Mouse (Mus musculus): Measurements from ENCODE around the gene S100a2.

The S100a2 gene

DNA sequence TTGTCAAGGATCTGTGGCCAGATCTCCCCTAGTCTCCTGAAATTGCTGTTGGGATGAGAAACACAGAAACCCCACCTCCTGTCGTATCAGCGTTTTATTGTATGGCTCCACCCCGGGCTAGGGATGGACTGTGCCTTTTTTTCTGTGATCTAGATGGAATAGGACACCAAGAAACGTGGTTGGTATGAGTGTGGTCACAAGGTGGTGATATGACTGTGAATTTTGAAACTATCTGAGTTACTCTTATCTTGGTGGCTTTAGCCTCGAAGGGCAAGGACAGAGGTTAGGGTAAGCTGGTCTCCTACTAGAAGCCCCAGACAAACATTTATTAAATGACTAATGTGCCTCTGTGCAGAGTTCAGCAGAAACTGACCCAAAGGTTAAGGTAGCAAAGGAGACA lies 5.5 kb downstream of the S100a2 start:
- DNase-seq (ENCODE audit: extremely low read depth, insufficient read length, low spot score), result no peak

DNA sequence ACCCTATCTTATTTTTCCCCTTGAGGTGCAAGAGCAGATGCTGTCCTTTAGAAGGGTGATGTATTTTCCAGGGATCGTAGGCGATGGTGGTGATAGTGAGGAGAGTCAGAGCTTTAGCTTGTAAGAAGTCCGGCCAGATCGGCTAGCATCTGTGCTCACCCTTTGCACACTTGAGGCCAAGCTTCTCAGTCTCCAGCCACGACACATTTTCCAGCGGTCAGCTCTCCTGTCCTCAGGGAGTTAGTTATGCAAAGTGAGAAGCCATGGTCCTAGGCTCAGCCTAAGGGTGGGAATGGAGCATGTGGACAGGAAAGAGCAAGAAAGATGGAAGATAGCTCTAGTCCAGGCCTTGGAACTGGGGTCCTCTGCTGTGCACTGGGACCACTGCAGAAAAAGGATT lies 6.8 kb downstream of the S100a2 start:
- no peak for DNase-seq (ENCODE audit: extremely low read depth, insufficient read length, low spot score)

DNA sequence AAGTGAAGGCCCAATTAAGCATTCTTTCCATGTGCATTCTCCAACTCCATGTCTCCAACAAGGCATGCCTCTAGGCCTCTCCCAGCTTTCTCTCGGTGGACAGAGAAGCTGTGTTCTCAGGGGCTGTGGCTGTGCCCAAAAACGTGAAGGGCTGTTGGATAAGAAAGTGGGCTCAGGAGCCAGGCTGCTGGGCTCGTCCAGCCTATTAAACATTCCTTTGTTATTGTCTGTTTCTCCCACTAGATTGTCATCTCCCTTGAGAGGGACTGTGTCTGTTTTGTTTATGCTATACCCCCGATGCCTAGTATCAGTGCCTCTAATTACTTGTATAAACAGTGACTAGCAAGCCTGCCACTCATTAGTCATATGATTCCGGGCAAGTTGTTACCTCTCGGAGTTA lies 7.7 kb downstream of the S100a2 start:
- DNase-seq (ENCODE audit: extremely low read depth, insufficient read length, low spot score), result no peak

DNA sequence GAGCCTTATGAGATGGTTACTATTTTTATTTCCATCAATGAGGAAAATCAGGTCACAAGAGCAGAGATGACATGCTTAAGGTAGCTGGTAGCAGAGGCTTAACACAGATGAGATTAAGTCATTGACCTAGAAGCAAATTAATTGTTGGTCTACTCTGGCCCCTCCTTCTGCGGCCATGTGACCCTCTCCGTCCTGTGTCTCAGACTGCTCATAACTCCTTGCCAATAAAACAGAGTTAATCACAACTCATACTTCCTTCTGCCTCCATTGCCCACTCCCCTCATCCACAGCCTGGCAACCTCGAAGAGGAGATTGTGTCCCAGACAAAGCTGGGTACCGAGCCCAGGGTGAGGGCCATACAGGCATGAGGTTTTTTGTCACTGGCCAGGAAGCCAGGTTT lies 8.2 kb downstream of the S100a2 start:
- DNase-seq (ENCODE audit: extremely low read depth, insufficient read length, low spot score), result no peak

DNA sequence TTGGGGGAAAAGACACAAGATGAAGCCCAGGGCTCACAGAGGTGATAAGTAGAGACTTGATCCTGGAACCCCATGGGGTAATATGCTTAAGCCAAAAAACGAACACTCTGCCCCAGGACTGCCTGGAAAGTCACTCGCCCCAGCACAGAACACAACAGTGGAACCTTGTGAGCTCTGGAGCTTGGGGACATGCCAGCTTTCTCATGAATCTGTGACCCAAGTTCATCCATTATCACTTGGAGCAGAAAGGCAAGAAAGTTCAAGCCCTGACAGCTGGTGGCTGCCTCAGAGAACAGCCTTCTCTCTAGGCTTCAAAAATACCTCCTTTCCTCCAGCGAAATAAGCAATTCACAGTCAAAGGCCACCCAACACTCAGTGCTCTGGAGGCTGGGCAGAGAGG lies 9.4 kb downstream of the S100a2 start:
- no peak for DNase-seq (ENCODE audit: extremely low read depth, insufficient read length, low spot score)

DNA sequence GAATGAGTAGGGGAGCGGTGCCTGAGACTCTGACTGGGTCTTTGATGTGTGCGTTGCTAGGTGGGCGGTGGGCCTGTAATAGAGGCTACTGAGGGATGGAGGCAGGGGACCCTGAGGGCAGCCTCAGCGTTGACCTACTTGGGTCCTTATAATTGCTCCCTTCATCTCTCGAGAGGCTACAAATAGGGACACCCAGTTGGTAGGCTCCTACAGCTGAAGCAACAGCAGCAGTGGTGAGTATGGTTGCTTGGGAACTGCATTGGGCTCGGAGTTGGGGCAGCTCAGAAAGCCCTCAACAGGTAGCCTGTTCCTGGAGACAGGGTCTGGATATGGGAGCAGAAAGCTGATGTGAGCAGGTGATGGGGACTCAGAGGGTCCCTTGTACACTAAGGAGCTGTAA lies 10.0 kb downstream of the S100a2 start:
- DNase-seq (ENCODE audit: extremely low read depth, insufficient read length, low spot score), result no peak

DNA sequence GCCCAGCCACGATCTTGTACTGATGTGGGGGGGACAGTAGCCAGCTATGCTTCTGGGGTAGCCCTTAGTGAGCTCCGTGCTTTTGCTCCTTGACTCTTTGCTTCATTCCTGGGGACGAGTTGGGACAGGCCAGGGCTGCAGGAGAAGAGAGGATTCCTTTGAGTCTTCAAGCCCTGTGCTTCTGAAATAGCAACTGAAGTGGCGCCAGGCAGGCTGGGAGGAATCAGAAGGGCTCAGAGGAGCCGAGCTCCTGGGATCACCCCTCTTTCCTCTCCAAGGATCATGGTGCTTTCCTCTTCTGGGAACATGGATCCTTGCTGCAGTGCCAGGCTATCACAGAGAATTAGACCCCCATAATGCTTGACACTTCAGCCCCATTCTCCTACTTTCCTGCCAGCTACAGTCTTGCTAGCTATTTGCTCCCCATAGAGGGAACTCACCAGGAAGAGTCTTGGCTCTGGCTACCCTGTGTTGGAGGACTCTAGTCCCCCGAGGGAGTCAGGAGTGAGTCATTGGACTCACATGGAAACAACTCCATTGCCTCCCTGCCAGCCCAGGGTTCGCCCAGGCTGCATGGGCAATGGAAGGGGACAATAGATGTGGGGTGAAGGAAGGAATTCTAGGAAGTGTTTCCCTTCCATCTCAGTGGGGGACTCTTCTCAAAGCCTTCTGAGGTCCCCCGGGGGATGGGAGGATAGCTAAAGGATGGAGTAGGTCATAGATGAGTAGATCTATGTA lies 10.6 kb downstream of the S100a2 start:
- DNase-seq (ENCODE audit: extremely low read depth, insufficient read length, low spot score), result peak; percentile 71

DNA sequence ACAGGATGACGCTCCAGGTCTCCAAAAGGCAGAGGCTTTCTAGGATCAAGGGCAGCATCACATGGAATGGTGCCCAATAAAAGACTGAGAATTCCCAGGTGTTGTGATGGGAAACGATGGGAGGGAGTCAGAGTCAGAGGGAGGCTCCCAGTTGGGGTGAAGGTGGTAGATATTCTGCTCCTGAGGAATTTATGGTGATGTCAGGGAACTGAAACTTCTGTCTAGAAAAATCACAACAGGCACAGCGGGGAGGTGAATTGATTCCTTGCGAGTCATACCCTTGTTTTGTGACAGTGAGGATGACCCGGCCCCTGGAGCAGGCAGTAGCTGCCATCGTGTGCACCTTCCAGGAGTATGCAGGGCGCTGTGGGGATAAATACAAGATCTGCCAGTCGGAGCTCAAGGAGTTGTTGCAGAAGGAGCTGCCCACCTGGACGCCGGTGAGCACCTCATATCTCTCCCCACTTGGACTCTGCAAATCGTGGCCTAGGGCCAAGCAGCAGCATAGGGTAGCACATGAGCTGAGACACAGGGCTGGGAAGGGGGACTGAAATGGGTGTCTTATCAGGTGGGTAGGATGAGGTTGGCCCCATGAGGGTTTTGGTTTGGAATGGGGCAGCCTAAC lies 11.6 kb downstream of the S100a2 start, which contains the start of gene Gm42674:
Gene Gm42674 (plus strand): TSS at position 419 of the 625 bp plus-strand sequence.
- peak; percentile 30 for DNase-seq (ENCODE audit: extremely low read depth, insufficient read length, low spot score)

DNA sequence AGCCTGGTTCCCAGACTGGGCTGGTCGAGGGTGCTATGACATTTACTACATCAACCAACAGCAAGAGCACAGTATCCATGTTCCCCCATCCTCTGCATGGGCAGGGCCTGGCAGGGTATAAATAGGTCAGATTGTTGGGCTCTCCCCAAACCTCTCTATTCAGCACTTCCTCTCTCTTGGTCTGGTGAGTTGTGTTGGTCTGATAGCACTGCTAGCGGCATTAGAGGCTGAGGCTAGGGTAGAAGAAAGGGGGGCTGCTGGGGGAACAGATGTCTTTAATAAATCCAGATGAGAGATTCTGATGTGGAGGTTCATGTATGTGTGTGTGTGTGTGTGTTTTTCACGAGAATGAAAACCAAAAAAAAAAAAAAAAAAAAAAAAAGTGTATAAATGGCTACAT lies 13.6 kb downstream of the S100a2 start, which contains the start of gene S100a4:
Gene S100a4 (plus strand): TSS at position 149 of the 400 bp plus-strand sequence.
- peak; percentile 83 for DNase-seq (ENCODE audit: extremely low read depth, insufficient read length, low spot score)

DNA sequence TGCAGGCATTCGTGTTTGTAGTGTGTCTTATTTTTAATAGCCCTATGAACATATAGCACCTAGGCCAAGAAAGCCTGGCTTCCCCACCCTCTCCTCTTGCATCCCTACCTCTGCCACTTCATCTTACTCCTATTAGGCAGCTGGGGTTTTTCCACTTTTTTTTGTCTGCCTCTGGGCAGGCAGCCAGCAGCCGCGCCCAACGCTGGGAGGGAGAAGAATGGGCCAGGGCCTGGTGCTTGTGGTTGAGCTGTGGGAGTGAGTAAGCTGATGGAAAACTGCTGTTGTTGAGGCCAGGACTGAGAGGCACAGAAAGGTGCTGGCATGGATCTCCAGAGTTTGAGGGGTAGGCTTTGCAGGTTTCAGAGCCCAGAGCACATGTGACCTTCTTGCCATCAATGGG lies 14.4 kb downstream of the S100a2 start:
- peak; percentile 96 for DNase-seq (ENCODE audit: extremely low read depth, insufficient read length, low spot score)

DNA sequence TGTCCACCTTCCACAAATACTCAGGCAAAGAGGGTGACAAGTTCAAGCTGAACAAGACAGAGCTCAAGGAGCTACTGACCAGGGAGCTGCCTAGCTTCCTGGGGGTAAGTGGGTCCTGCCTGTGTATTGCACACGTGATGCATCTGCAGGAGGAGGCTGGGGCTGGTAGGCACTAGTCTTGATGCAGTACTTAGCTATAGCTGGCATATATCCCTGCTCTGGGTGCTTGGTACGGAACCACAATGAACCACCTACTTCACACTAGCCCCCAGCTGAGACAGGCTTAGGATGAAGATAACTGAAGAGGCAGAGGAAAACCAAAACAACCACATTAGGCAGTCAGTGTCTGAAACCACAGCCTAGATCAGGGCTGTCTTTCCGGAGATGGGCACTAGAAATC lies 15.0 kb downstream of the S100a2 start:
- DNase-seq (ENCODE audit: extremely low read depth, insufficient read length, low spot score), result no peak

DNA sequence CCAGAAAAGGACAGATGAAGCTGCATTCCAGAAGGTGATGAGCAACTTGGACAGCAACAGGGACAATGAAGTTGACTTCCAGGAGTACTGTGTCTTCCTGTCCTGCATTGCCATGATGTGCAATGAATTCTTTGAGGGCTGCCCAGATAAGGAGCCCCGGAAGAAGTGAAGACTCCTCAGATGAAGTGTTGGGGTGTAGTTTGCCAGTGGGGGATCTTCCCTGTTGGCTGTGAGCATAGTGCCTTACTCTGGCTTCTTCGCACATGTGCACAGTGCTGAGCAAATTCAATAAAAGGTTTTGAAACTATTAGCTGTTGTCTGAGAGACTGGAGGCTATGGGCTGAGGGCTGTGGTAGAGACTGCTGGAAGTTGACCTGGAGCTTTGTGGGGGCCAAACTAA lies 15.7 kb downstream of the S100a2 start:
- DNase-seq (ENCODE audit: extremely low read depth, insufficient read length, low spot score), result no peak

DNA sequence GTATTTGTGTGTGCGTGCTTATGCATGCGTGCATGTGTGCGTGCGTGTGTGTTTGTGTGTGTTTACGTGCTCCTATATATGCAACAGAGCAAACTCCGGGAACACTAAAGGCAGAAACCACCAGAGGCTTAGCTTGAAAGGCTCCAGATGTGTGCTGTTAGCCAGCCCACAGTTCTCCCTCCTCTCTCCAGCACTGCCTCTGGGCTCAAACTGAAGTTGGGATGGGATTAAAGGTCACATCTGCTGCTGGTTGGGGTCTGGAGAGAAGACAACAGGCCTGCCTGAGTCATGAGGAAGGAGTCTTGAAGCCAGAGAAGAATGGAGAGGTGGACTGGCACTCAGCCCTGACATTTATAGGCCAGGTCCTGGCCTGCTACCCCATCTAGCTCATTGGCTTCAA lies 16.1 kb downstream of the S100a2 start:
- DNase-seq (ENCODE audit: extremely low read depth, insufficient read length, low spot score), result peak; percentile 56

DNA sequence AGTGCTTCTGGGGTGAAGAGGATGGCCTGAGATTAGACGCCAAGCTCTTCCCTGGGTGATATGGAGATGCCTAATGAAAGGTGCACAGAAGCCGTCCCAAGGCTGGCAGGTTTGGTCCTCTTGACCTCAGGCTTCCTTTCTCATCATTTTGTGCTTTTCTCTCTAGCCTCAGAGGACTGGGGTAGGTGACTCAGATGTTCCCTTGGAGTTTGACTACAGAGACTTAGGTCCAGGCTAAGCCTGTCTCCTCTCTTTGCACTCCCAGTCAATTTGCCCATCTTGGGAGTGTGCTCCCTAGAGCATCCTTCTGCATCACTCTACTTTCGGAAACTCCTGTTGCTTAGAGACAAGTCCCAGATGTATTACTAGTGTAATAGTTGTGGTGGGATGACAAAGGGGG lies 17.3 kb downstream of the S100a2 start:
- peak; percentile 41 for DNase-seq (ENCODE audit: extremely low read depth, insufficient read length, low spot score)

DNA sequence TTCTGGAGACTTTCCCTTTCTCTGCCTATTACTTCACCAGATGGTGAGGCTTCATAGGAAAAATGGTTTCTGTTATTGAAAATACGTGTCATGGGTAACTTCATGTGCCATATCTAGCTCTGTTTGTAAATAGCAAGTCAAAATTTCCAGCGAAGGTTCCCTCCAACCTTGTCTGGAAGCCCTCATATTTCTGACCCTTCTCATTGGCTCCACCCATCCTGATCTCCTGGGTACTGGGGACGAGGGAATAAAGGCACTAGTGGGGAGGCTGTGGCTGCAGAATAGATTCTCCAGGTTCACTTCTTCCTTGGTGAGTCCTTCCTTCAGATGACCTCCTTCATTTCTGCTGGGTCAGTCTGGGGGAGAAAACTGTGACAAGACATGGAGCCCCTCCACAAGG lies 18.2 kb downstream of the S100a2 start, which contains the start of gene S100a5:
Gene S100a5 (plus strand): TSS at position 301 of the 400 bp plus-strand sequence.
- DNase-seq (ENCODE audit: extremely low read depth, insufficient read length, low spot score), result no peak

DNA sequence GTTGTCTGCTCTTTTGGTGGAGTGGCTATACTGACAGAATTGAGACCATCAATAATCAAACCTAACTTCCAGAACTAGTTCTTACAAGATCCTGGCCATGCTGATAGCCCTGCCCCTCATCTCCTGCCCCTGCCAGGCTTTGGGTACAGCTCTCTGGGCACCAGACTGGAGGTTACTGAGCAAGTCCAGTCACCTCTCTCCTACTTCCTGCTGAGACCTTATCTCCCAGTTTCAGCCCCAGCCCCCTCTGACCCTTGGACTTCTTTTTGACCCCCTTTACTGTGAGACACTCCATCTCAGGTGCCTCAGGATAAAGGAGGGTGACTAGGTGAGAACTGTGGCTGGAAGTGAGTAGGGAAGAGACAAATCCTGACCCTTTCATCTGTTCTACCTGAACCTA lies 19.1 kb downstream of the S100a2 start:
- DNase-seq (ENCODE audit: extremely low read depth, insufficient read length, low spot score), result no peak

DNA sequence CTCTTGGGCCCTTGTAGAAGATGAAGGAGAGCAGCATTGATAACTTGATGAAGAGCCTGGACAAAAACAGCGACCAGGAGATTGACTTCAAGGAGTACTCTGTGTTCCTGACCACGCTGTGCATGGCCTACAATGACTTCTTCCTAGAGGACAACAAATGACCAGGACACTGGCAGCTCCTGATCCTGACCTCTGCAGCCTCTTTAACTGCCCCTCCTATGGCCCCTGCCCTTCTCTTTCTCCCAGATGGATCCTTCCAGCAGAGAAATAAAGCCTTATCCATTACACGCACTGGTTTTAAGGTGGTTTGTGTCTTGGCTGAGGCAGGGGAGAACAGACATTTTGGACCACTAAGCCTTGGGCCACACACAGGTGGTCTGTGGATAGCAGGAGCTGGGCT lies 21.4 kb downstream of the S100a2 start:
- no peak for DNase-seq (ENCODE audit: extremely low read depth, insufficient read length, low spot score)

DNA sequence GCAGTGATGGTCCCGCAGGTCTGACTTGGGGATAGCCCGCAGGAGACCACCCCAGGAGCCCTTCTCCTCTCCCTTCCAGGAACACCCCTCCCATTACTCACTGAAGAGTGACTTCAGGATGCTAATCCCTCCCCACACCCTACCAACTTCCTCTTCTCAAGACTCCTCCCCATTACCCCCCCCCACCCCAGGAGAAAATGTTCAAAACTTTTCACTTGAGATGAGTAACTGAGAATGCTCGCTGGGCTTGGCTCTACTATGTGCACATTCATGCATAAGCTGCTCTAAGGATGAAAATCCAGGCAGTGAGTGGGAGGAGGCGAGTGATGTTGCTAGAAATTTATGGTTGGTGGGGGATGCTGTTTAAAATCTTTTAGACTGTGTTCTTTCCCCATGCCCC lies 22.0 kb downstream of the S100a2 start:
- DNase-seq (ENCODE audit: extremely low read depth, insufficient read length, low spot score), result peak; percentile 71

DNA sequence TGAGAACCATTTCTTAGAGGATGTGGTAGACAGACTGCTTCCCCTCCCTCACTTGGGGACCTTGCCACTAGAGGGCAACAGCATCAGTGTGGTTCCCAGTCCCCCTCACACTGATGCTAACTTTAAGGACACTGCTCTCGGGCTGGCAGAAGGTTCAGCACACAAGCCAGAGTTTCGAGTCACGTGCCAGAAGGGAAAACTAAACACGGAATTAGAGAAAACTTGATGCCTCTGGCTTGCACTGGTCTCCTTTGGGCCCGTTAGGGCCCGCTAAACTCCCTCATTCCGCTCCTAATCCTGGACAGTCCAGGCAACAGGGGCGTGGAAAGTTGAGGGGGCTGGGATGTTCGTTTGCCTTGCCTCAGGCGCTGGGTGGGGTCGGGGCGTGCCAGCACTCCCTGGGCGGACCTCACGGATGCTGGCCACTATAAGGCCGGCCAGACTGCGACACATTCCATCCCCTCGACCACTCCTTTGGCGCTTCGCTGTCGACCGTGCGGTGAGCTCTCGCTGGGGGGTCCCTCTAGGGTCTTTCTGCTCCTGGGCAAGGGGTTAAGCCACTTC lies 22.8 kb downstream of the S100a2 start, which contains the start of gene S100a6:
Gene S100a6 (plus strand): TSS at position 155 of the 564 bp plus-strand sequence.
- DNase-seq (ENCODE audit: extremely low read depth, insufficient read length, low spot score), result peak; percentile 94

DNA sequence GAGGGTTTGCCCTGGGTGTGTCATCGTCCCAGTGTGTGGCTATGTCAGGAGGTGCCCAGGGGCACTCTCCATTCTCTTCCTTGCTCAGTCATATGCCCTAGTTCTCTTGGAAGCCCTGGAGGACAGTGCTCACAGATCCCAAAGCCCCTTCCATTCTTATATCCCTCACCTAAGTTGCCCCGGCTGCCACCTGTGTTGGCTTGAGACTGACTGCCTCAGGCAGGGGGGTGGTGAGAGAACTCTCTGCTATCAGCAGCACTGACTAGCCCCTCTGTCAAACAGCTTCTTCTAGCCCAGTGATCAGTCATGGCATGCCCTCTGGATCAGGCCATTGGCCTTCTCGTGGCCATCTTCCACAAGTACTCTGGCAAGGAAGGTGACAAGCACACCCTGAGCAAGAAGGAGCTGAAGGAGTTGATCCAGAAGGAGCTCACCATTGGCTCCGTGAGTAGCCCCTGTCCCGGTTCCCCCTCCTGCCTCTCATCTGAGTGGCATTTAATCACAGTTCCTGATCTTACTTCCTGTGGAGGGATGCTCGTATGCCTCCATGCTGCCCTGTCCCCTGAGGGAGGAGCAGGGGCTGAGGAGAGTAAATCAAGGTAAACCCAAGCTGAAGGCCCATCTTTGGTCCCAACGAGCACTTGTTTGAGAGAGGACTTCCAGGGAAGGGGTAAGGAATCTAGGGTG lies 23.6 kb downstream of the S100a2 start:
- DNase-seq (ENCODE audit: extremely low read depth, insufficient read length, low spot score), result no peak

DNA sequence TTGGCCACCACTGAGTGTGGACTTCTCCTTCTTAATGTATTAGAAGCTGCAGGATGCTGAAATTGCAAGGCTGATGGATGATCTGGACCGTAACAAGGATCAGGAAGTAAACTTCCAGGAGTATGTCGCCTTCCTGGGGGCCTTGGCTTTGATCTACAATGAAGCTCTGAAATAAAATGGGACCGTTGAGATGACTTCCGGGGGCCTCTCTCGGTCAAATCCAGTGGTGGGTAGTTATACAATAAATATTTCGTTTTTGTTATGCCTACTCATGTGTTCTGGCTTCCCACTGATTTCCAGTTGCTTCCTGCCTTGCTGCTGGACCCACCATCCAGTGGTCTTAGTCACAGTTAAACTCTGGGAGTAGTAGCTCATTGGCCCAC lies 24.1 kb downstream of the S100a2 start:
- DNase-seq (ENCODE audit: extremely low read depth, insufficient read length, low spot score), result no peak
